8 mouse cellular contexts compared by ENCODE assay signal in genomic region chr8:108695938-108696630, GRCm38 (mm10).
A peak's percentile ranks its signal among the peaks of the same experiment; 100 is the strongest.
DNase-seq lines count a peak whose midpoint lies in the region; ATAC-seq lines count a peak whose summit lies in the region.

No protein-coding gene starts in this region.

- H3K27ac ChIP-seq in embryonic facial prominence, embryonic 13.5 days = peak overlapping the region; percentile 83
- peak overlapping the region; percentile 75 for H3K27ac ChIP-seq in hindbrain, embryonic 15.5 days (replicated peaks)

- H3K4me3 ChIP-seq in embryonic facial prominence, embryonic 13.5 days = peak overlapping the region; percentile 42
- peak overlapping the region; percentile 16 for H3K4me3 ChIP-seq in hindbrain, embryonic 15.5 days

- H3K27me3 ChIP-seq in embryonic facial prominence, embryonic 13.5 days = peaks cover 56% of the 10 kb centered on the region
- H3K27me3 ChIP-seq in hindbrain, embryonic 15.5 days = peaks cover 39% of the 10 kb centered on the region

- H3K9me3 ChIP-seq in embryonic facial prominence, embryonic 13.5 days = no peaks in the 10 kb centered on the region
- H3K9me3 ChIP-seq in hindbrain, embryonic 15.5 days = no peaks in the 10 kb centered on the region

- peak overlapping the region; percentile 67 for H3K9ac ChIP-seq in embryonic facial prominence, embryonic 13.5 days
- H3K9ac ChIP-seq in hindbrain, embryonic 15.5 days = 0 out of 2 replicates have a peak overlapping the region, but pooled peaks have one; percentile 20

- no peaks in the 10 kb centered on the region for H3K36me3 ChIP-seq in embryonic facial prominence, embryonic 13.5 days
- H3K36me3 ChIP-seq in hindbrain, embryonic 15.5 days = no peaks in the 10 kb centered on the region

- H3K4me1 ChIP-seq in embryonic facial prominence, embryonic 13.5 days = peaks cover 67% of the 10 kb centered on the region
- H3K4me1 ChIP-seq in hindbrain, embryonic 15.5 days (replicated peaks) = peaks cover 38% of the 10 kb centered on the region

- WGBS in embryonic facial prominence, embryonic 13.5 days = under 1% methylated on average over 31 of the region's 31 CpGs
- under 1% methylated on average over 31 of the region's 31 CpGs for WGBS in hindbrain, embryonic 15.5 days

- H3K4me2 ChIP-seq in embryonic facial prominence, embryonic 13.5 days = peak overlapping the region; percentile 82
- H3K4me2 ChIP-seq in hindbrain, embryonic 15.5 days = peak overlapping the region; percentile 50

- intact Hi-C loops in heart, postnatal 10 days (cut with DNase I) = loop anchor here (2.0 to 10.0 kb wide), 2 partner anchors 99 to 489 kb away; no protein-coding TSS in a partner anchor

- DNase-seq in heart, adult 18-20 months = peak; percentile 40 to 65
- DNase-seq in heart, postnatal 10 days = no peak
- peak; percentile 50 to 71 for DNase-seq in lung, postnatal 4 days
- DNase-seq in thymus, adult 18-20 months = no peak
- DNase-seq in layer of hippocampus, adult 11-12 months (ENCODE audit: low spot score) = no peak
- DNase-seq in frontal cortex, postnatal 36 days (ENCODE audit: low spot score in 2 of 2) = no peak

- ATAC-seq in embryonic facial prominence, embryonic 13.5 days (ENCODE audit: insufficient number of reproducible peaks, insufficient read depth, low FRiP score, low TSS enrichment, low read depth) = peak; percentile 32; the same call in 1 of the 2 replicates
- ATAC-seq in hindbrain, embryonic 15.5 days (ENCODE audit: low FRiP score, low read depth) = no peak

Comparison
In these comparisons a context has a peak if more than half of its experiments do, and no peak if none do; other contexts are left out.
1. DNase-seq: peak in heart, adult 18-20 months (2 of 2) and lung, postnatal 4 days (2 of 2); none in heart, postnatal 10 days (0 of 2), thymus, adult 18-20 months (0 of 2), layer of hippocampus, adult 11-12 months (single experiment) and frontal cortex, postnatal 36 days (0 of 2).